Mouse (Mus musculus) left cerebral cortex, adult 11 months (tissue): ENCODE results near the gene Dpp6.

Source experiments
- DNase-seq: peaks from one replicate; pipeline ENCODE4 v3.0.0; 2022; ENCODE audit warnings: low spot score

Gene Dpp6

GRCm38 (mm10) chr5:27677247-27677666 lies 860.3 kb downstream of the Dpp6 start:
- DNase-seq = peak; percentile 67

- no peak for DNase-seq
Measured at GRCm38 (mm10) chr5:27679151-27679550, 862.1 kb downstream of the Dpp6 start.

- DNase-seq = no peak
Measured at GRCm38 (mm10) chr5:27680476-27680875, 863.5 kb downstream of the Dpp6 start.

- no peak for DNase-seq
Measured at GRCm38 (mm10) chr5:27685162-27685561, 868.2 kb downstream of the Dpp6 start.

GRCm38 (mm10) chr5:27685923-27686322 lies 868.9 kb downstream of the Dpp6 start:
- no peak for DNase-seq

GRCm38 (mm10) chr5:27687311-27687710 lies 870.3 kb downstream of the Dpp6 start:
- no peak for DNase-seq

- DNase-seq = no peak
Measured at GRCm38 (mm10) chr5:27702482-27702881, 885.5 kb downstream of the Dpp6 start.

GRCm38 (mm10) chr5:27705020-27705419 lies 888.0 kb downstream of the Dpp6 start:
- DNase-seq = no peak

GRCm38 (mm10) chr5:27706551-27706950 lies 889.5 kb downstream of the Dpp6 start:
- no peak for DNase-seq

GRCm38 (mm10) chr5:27707283-27707682 lies 890.3 kb downstream of the Dpp6 start:
- DNase-seq = no peak

GRCm38 (mm10) chr5:27708209-27708608 lies 891.2 kb downstream of the Dpp6 start:
- no peak for DNase-seq

GRCm38 (mm10) chr5:27711461-27712192 lies 894.6 kb downstream of the Dpp6 start:
- DNase-seq = no peak

GRCm38 (mm10) chr5:27714356-27714755 lies 897.4 kb downstream of the Dpp6 start:
- DNase-seq = no peak

- no peak for DNase-seq
Measured at GRCm38 (mm10) chr5:27716026-27716425, 899.0 kb downstream of the Dpp6 start.

- DNase-seq = no peak
Measured at GRCm38 (mm10) chr5:27717301-27717700, 900.3 kb downstream of the Dpp6 start.

GRCm38 (mm10) chr5:27719311-27719710 lies 902.3 kb downstream of the Dpp6 start:
- DNase-seq = no peak

GRCm38 (mm10) chr5:27724460-27724859 lies 907.5 kb downstream of the Dpp6 start:
- DNase-seq = no peak

- no peak for DNase-seq
Measured at GRCm38 (mm10) chr5:27730666-27731065, 913.7 kb downstream of the Dpp6 start.

- no peak for DNase-seq
Measured at GRCm38 (mm10) chr5:27731392-27731791, 914.4 kb downstream of the Dpp6 start.

- no peak for DNase-seq
Measured at GRCm38 (mm10) chr5:27732288-27732868, 915.4 kb downstream of the Dpp6 start.

GRCm38 (mm10) chr5:27737168-27737567 lies 920.2 kb downstream of the Dpp6 start:
- DNase-seq = no peak

- DNase-seq = no peak
Measured at GRCm38 (mm10) chr5:27739216-27739615, 922.2 kb downstream of the Dpp6 start.

- DNase-seq = no peak
Measured at GRCm38 (mm10) chr5:27744944-27745343, 927.9 kb downstream of the Dpp6 start.

GRCm38 (mm10) chr5:27765780-27766179 lies 948.8 kb downstream of the Dpp6 start:
- DNase-seq = no peak
